Mouse (Mus musculus): ENCODE data around the gene Eci2. TPM values are rescaled to one million over a fixed set of nuclear protein-coding genes. Genes with fewer than 3 reads are reported as not detected.

The Eci2 gene
- total RNA-seq (2021) (100 to 1,000 TPM; 234 to 260 TPM), polyA plus RNA-seq (2012; rRNA removed) (118 and 234 TPM in 2 replicates)
- long read RNA-seq, transcript Eci2-211 (10 exons, 1,426 nt): major isoform, 88 of 235 reads
- long read RNA-seq, transcript Eci2-201 (10 exons, 1,746 nt): minor isoform, 46 of 235 reads
- long read RNA-seq, partial matches to known transcripts: 8 of 235 reads
- long read RNA-seq, other reads (novel, unspliced or antisense): 89 of 235 reads

- peak; percentile 10 to 31 for DNase-seq
- peak within 1 kb of the TSS; percentile 37 for H3K4me3 ChIP-seq
- WGBS: under 1% methylated on average over 6 of the region's 6 CpGs
- no peaks in the 10 kb centered on the region for H3K36me3 ChIP-seq (ENCODE audit: control insufficient read depth, insufficient read depth, low read length)
- TF ChIP-seq EP300 (IDR thresholded peaks at IDR 0.05; ENCODE audit: insufficient read depth, low read depth, low read length) (no peak), POLR2A (IDR thresholded peaks at IDR 0.05; ENCODE audit: insufficient read depth, low read depth, low read length) (no peak), CTCF (IDR thresholded peaks at IDR 0.05) (peak; percentile 76)
- H3K9ac ChIP-seq (ENCODE audit: low read depth, low read length): no peak within 1 kb of the TSS
- H3K27ac ChIP-seq: peak within 1 kb of the TSS; percentile 40
- no peaks in the 10 kb centered on the region for H3K4me1 ChIP-seq (ENCODE audit: control insufficient read depth, insufficient read depth, low read length)
- H3K79me2 ChIP-seq (replicated peaks; ENCODE audit: control insufficient read depth, insufficient read depth, low read length): no peaks in the 10 kb centered on the region
- intact Hi-C loops (cut with DNase I): loop anchor here (2.0 to 10.0 kb wide), 2 partner anchors 32 to 52 kb away; no protein-coding TSS in a partner anchor
- H3K27me3 ChIP-seq (ENCODE audit: control insufficient read depth, insufficient read depth, low read length): no peaks in the 10 kb centered on the region
Observed at GRCm38 (mm10) chr13:35026879-35027278, at the start of gene Eci2. Eci2 (minus strand) TSS chr13:35027096.

GRCm38 (mm10) chr13:35074862-35075261 is 48.0 kb upstream of the Eci2 start:
- Histone ChIP-seq H3K27ac (no peak overlapping the region), H3K4me3 (no peak overlapping the region), H3K36me3 (ENCODE audit: control insufficient read depth, insufficient read depth, low read length) (no peaks in the 10 kb centered on the region), H3K79me2 (replicated peaks; ENCODE audit: control insufficient read depth, insufficient read depth, low read length) (no peaks in the 10 kb centered on the region), H3K27me3 (ENCODE audit: control insufficient read depth, insufficient read depth, low read length) (no peaks in the 10 kb centered on the region), H3K9ac (ENCODE audit: low read depth, low read length) (no peak overlapping the region), H3K4me1 (ENCODE audit: control insufficient read depth, insufficient read depth, low read length) (no peaks in the 10 kb centered on the region)
- no peak for DNase-seq
- 55% methylated on average over 1 of the region's 1 CpGs for WGBS
- intact Hi-C loops (cut with DNase I): loop anchor here (2.0 kb wide), 1 partner anchor 872 kb away; no protein-coding TSS in a partner anchor
- TF ChIP-seq CTCF (IDR thresholded peaks at IDR 0.05): peak; percentile 52
- no peak for TF ChIP-seq EP300 (IDR thresholded peaks at IDR 0.05; ENCODE audit: insufficient read depth, low read depth, low read length)

- Histone ChIP-seq H3K9ac (ENCODE audit: low read depth, low read length) (no peak overlapping the region), H3K27me3 (ENCODE audit: control insufficient read depth, insufficient read depth, low read length) (no peaks in the 10 kb centered on the region), H3K79me2 (replicated peaks; ENCODE audit: control insufficient read depth, insufficient read depth, low read length) (no peaks in the 10 kb centered on the region), H3K27ac (no peak overlapping the region), H3K36me3 (ENCODE audit: control insufficient read depth, insufficient read depth, low read length) (peaks cover 4% of the 10 kb centered on the region; the same call in 1 of the 2 replicates), H3K4me3 (no peak overlapping the region), H3K4me1 (ENCODE audit: control insufficient read depth, insufficient read depth, low read length) (no peaks in the 10 kb centered on the region)
- WGBS: 85% methylated on average over 9 of the region's 9 CpGs
- no peak for DNase-seq
- no peak for TF ChIP-seq EP300 (IDR thresholded peaks at IDR 0.05; ENCODE audit: insufficient read depth, low read depth, low read length)
- no peak for TF ChIP-seq POLR2A (IDR thresholded peaks at IDR 0.05; ENCODE audit: insufficient read depth, low read depth, low read length)
- no peak for TF ChIP-seq CTCF (IDR thresholded peaks at IDR 0.05)
- intact Hi-C loops (cut with DNase I): no loop called here
Observed at GRCm38 (mm10) chr13:35070485-35071472, 43.9 kb upstream of the Eci2 start.

- no peaks in the 10 kb centered on the region for H3K79me2 ChIP-seq (replicated peaks; ENCODE audit: control insufficient read depth, insufficient read depth, low read length)
- H3K27me3 ChIP-seq (ENCODE audit: control insufficient read depth, insufficient read depth, low read length): no peaks in the 10 kb centered on the region
- TF ChIP-seq EP300 (IDR thresholded peaks at IDR 0.05; ENCODE audit: insufficient read depth, low read depth, low read length): 0 out of 2 replicates have a peak, but pooled peaks have one; percentile 56
- no peak for TF ChIP-seq POLR2A (IDR thresholded peaks at IDR 0.05; ENCODE audit: insufficient read depth, low read depth, low read length)
- no peak for TF ChIP-seq CTCF (IDR thresholded peaks at IDR 0.05)
- H3K36me3 ChIP-seq (ENCODE audit: control insufficient read depth, insufficient read depth, low read length): peaks cover 4% of the 10 kb centered on the region; the same call in 1 of the 2 replicates
- intact Hi-C loops (cut with DNase I): no loop called here
- no peaks in the 10 kb centered on the region for H3K4me1 ChIP-seq (ENCODE audit: control insufficient read depth, insufficient read depth, low read length)
- peak in 1 of 2 experiments; percentile 27 for DNase-seq
- no peak overlapping the region for H3K4me3 ChIP-seq
- no peak overlapping the region for H3K9ac ChIP-seq (ENCODE audit: low read depth, low read length)
- peak overlapping the region; percentile 41; the same call in 1 of the 2 replicates for H3K27ac ChIP-seq
- 40% methylated on average over 2 of the region's 2 CpGs for WGBS
Observed at GRCm38 (mm10) chr13:35067084-35067483, 40.2 kb upstream of the Eci2 start.

- Histone ChIP-seq H3K9ac (ENCODE audit: low read depth, low read length) (no peak overlapping the region), H3K27ac (no peak overlapping the region)
- TF ChIP-seq EP300 (IDR thresholded peaks at IDR 0.05; ENCODE audit: insufficient read depth, low read depth, low read length) (no peak), POLR2A (IDR thresholded peaks at IDR 0.05; ENCODE audit: insufficient read depth, low read depth, low read length) (no peak), CTCF (IDR thresholded peaks at IDR 0.05) (no peak)
Observed at GRCm38 (mm10) chr13:35066033-35066432, 39.1 kb upstream of the Eci2 start.

More at GRCm38 (mm10) chr13:35066033-35066432, 39.1 kb upstream of the Eci2 start:
- H3K4me3 ChIP-seq: no peak overlapping the region
- no peaks in the 10 kb centered on the region for H3K79me2 ChIP-seq (replicated peaks; ENCODE audit: control insufficient read depth, insufficient read depth, low read length)
- H3K4me1 ChIP-seq (ENCODE audit: control insufficient read depth, insufficient read depth, low read length): no peaks in the 10 kb centered on the region
- H3K27me3 ChIP-seq (ENCODE audit: control insufficient read depth, insufficient read depth, low read length): no peaks in the 10 kb centered on the region
- intact Hi-C loops (cut with DNase I): no loop called here
- 47% methylated on average over 2 of the region's 2 CpGs for WGBS
- DNase-seq: no peak
- peaks cover 4% of the 10 kb centered on the region; the same call in 1 of the 2 replicates for H3K36me3 ChIP-seq (ENCODE audit: control insufficient read depth, insufficient read depth, low read length)
